Mouse (Mus musculus) MEL (cell line): Measurements from ENCODE around the gene Ubc. TPM values are rescaled to one million over a fixed set of nuclear protein-coding genes. Genes with fewer than 3 reads are reported as not detected.

Experiments
- DNase-seq: peaks from one replicate; pipeline ENCODE4 v3.0.0; 2011; ENCODE audit warnings: low read depth, low spot score
- H3K27ac ChIP-seq: 2 replicates; pipeline ENCODE4 v1.5.1; 2012; ENCODE audit warnings: low read depth, mild to moderate bottlenecking, control low read depth, low read length, moderate library complexity; ENCODE audit not compliant: control insufficient read depth
- H3K27me3 ChIP-seq, 2 experiments: fragments of 150-350 bp in 1 of 2; sonication (generic) in 1 of 2; 2 replicates each; pipeline ENCODE4 v1.6.1; 2012; ENCODE audit warnings: low read length in 2 of 2, mild to moderate bottlenecking in 2 of 2, improper control_type of control experiment in 1 of 2, moderate library complexity in 1 of 2; ENCODE audit not compliant: insufficient read depth in 2 of 2, control insufficient read depth in 1 of 2
- H3K36me3 ChIP-seq, 2 experiments: 2 replicates each; pipeline ENCODE4 v1.6.1; 2012 to 2014; ENCODE audit warnings: low read length in 2 of 2, improper control_type of control experiment in 1 of 2, inconsistent platforms in 1 of 2, mild to moderate bottlenecking in 1 of 2; ENCODE audit not compliant: insufficient read depth in 2 of 2, control insufficient read depth in 1 of 2
- H3K4me1 ChIP-seq, 2 experiments: fragments of 150-350 bp in 1 of 2; sonication (generic) in 1 of 2; 2 replicates each; pipeline ENCODE4 v1.6.1; 2012; ENCODE audit warnings: low read length in 2 of 2, improper control_type of control experiment in 1 of 2, mild to moderate bottlenecking in 1 of 2; ENCODE audit not compliant: insufficient read depth in 2 of 2, control insufficient read depth in 1 of 2
- H3K4me3 ChIP-seq, 2 experiments: fragments of 150-350 bp in 1 of 2; sonication (generic) in 1 of 2; 2 replicates each; pipeline ENCODE4 v1.5.1; 2012; ENCODE audit warnings: low read depth in 2 of 2, low read length in 2 of 2, mild to moderate bottlenecking in 2 of 2, moderate library complexity in 2 of 2, control low read depth in 1 of 2, improper control_type of control experiment in 1 of 2; ENCODE audit not compliant: control insufficient read depth in 1 of 2, insufficient read depth in 1 of 2
- H3K79me2 ChIP-seq: 2 replicates; pipeline ENCODE4 v1.6.1; 2012; ENCODE audit warnings: mild to moderate bottlenecking, low read length, moderate library complexity; ENCODE audit not compliant: control insufficient read depth, poor library complexity, insufficient read depth
- H3K9ac ChIP-seq: 2 replicates; pipeline ENCODE4 v1.6.1; 2012; ENCODE audit warnings: low read depth, mild to moderate bottlenecking, control low read depth, low read length, moderate library complexity; ENCODE audit not compliant: control insufficient read depth, poor library complexity, severe bottlenecking
- H3K9me3 ChIP-seq: fragments of 150-350 bp; sonication (generic); replicated peaks from 2 replicates; pipeline ENCODE4 v1.6.1; 2012; ENCODE audit warnings: mild to moderate bottlenecking, low read length, improper control_type of control experiment, moderate library complexity; ENCODE audit not compliant: insufficient read depth
- BHLHE40 ChIP-seq: IDR thresholded peaks from 2 replicates; pipeline ENCODE4 v1.6.1; 2012; ENCODE audit warnings: low read depth, mild to moderate bottlenecking, inconsistent platforms, low read length, improper control_type of control experiment, borderline replicate concordance
- CTCF ChIP-seq, 3 experiments: IDR thresholded peaks in 2 of 3; conservative IDR thresholded peaks in 1 of 3; 2 replicates each; pipeline ENCODE4 v1.5.1; 2011 to 2012; ENCODE audit warnings: low read length in 3 of 3, low read depth in 2 of 3, mild to moderate bottlenecking in 2 of 3, improper control_type of control experiment in 1 of 3, inconsistent platforms in 1 of 3, mixed read lengths in 1 of 3, moderate library complexity in 1 of 3; ENCODE audit not compliant: control insufficient read depth in 1 of 3, insufficient read depth in 1 of 3, poor library complexity in 1 of 3, severe bottlenecking in 1 of 3
- E2F4 ChIP-seq: IDR thresholded peaks from 2 replicates; pipeline ENCODE4 v1.6.1; 2011; ENCODE audit warnings: low read depth, low read length, improper control_type of control experiment, borderline replicate concordance
- ELF1 ChIP-seq: IDR thresholded peaks from 2 replicates; pipeline ENCODE4 v1.6.1; 2014; ENCODE audit warnings: low read depth, mild to moderate bottlenecking, inconsistent platforms, low read length, improper control_type of control experiment, moderate library complexity
- EP300 ChIP-seq, 2 experiments: IDR thresholded peaks; 2 replicates each; pipeline ENCODE4 v1.6.1; 2011; ENCODE audit warnings: improper control_type of control experiment in 2 of 2, low read length in 2 of 2, low read depth in 1 of 2, mild to moderate bottlenecking in 1 of 2
- MAFK ChIP-seq: IDR thresholded peaks from 2 replicates; pipeline ENCODE4 v1.6.1; 2011; ENCODE audit warnings: low read depth, mild to moderate bottlenecking, low read length, improper control_type of control experiment, borderline replicate concordance
- MEF2A ChIP-seq: IDR thresholded peaks from 2 replicates; pipeline ENCODE4 v1.6.1; 2014; ENCODE audit warnings: low read depth, mild to moderate bottlenecking, inconsistent platforms, low read length, improper control_type of control experiment; ENCODE audit not compliant: poor library complexity, insufficient replicate concordance, severe bottlenecking; ENCODE audit errors: extremely low read depth
- MYC ChIP-seq: IDR thresholded peaks from 2 replicates; pipeline ENCODE4 v1.6.1; 2011; ENCODE audit warnings: low read depth, mild to moderate bottlenecking, low read length, improper control_type of control experiment, moderate library complexity
- NRF1 ChIP-seq: IDR thresholded peaks from 2 replicates; pipeline ENCODE4 v1.6.1; 2014; ENCODE audit warnings: low read depth, mild to moderate bottlenecking, inconsistent platforms, low read length, improper control_type of control experiment, moderate library complexity; ENCODE audit not compliant: poor library complexity, insufficient read depth, severe bottlenecking
- POLR2AphosphoS2 ChIP-seq: IDR thresholded peaks from 2 replicates; pipeline ENCODE4 v1.6.1; 2011; ENCODE audit warnings: low read length, improper control_type of control experiment
- RAD21 ChIP-seq: IDR thresholded peaks from 2 replicates; pipeline ENCODE4 v1.6.1; 2011; ENCODE audit warnings: mild to moderate bottlenecking, low read depth, low read length, improper control_type of control experiment
- SIN3A ChIP-seq: IDR thresholded peaks from 2 replicates; pipeline ENCODE4 v1.6.1; 2012; ENCODE audit warnings: low read length, improper control_type of control experiment, inconsistent platforms
- SMC3 ChIP-seq: IDR thresholded peaks from 2 replicates; pipeline ENCODE4 v1.6.1; 2011; ENCODE audit warnings: low read depth, low read length, improper control_type of control experiment
- TAL1 ChIP-seq: IDR thresholded peaks from 2 replicates; pipeline ENCODE4 v1.6.1; 2012; ENCODE audit warnings: mild to moderate bottlenecking, inconsistent platforms, low read length, moderate library complexity, mixed read lengths
- TBP ChIP-seq: IDR thresholded peaks from 2 replicates; pipeline ENCODE4 v1.8.0; 2011; ENCODE audit warnings: low read depth, low read length, improper control_type of control experiment
- UBTF ChIP-seq: IDR thresholded peaks from 2 replicates; pipeline ENCODE4 v1.6.1; 2012; ENCODE audit warnings: low read depth, mild to moderate bottlenecking, inconsistent platforms, low read length, improper control_type of control experiment, moderate library complexity, borderline replicate concordance; ENCODE audit not compliant: insufficient read depth
- ZC3H11A ChIP-seq: IDR thresholded peaks from 2 replicates; pipeline ENCODE4 v1.6.1; 2012; ENCODE audit warnings: low read depth, mild to moderate bottlenecking, inconsistent platforms, low read length, improper control_type of control experiment
- ZKSCAN1 ChIP-seq: IDR thresholded peaks from 2 replicates; pipeline ENCODE4 v1.6.1; 2012; ENCODE audit warnings: low read depth, mild to moderate bottlenecking, inconsistent platforms, low read length, improper control_type of control experiment, moderate library complexity
- ZNF384 ChIP-seq: IDR thresholded peaks from 2 replicates; pipeline ENCODE4 v1.6.1; 2012; ENCODE audit warnings: low read depth, mild to moderate bottlenecking, inconsistent platforms, low read length, improper control_type of control experiment
- polyA plus RNA-seq, 2 experiments: library from polyadenylated mRNA; stranded (reverse) in 1 of 2; unstranded in 1 of 2; fragments of >175 nt in 1 of 2; fragments of >200 nt in 1 of 2; gene quantifications; 2 replicates each; pipeline versions ENCODE4 v1.2.1 to v1.2.4; 2012; ENCODE audit warnings: low replicate concordance in 2 of 2, low read depth in 1 of 2; ENCODE audit not compliant: insufficient read length in 2 of 2, insufficient read depth in 1 of 2, missing spikeins in 1 of 2
- total RNA-seq: library from RNA; depleted of rRNA; stranded (reverse); fragments of 300-350 nt; gene quantifications from 2 replicates; pipeline ENCODE4 v1.2.3, GENCODE M21; 2012

Gene Ubc
- total and polyA plus RNA-seq, 3 experiments = 113 to 1,075 (median 511) TPM

- H3K79me2 ChIP-seq = no peaks in the 10 kb centered on the region; the same call in 1 of the 2 replicates
Measured at GRCm38 (mm10) chr5:125411972-125412530, 22.0 kb upstream of the Ubc start.

GRCm38 (mm10) chr5:125409348-125410090 lies 19.5 kb upstream of the Ubc start:
- peak; percentile 68 for DNase-seq

More at GRCm38 (mm10) chr5:125411972-125412530, 22.0 kb upstream of the Ubc start:
- no peak for TF ChIP-seq MAFK
- no peak for TF ChIP-seq MEF2A
- TF ChIP-seq BHLHE40 = 0 out of 2 replicates have a peak, but pooled peaks have one; percentile 29
- TF ChIP-seq EP300 (IDR thresholded peaks at IDR 0.05; ENCODE audit: low read depth in 1 of 2, low read length in 2 of 2) = 0 out of 4 replicates have a peak, but pooled peaks of 1 of the 2 experiments have one; percentile 9
- peak; percentile 47; the same call in 1 of the 2 replicates for TF ChIP-seq SIN3A
- TF ChIP-seq TBP = peak; percentile 37; the same call in 1 of the 2 replicates
- TF ChIP-seq ELF1 = no peak
- peak; percentile 40; the same call in 1 of the 2 replicates for TF ChIP-seq ZNF384
- peak; percentile 48; the same call in 1 of the 2 replicates for TF ChIP-seq POLR2AphosphoS2
- TF ChIP-seq CTCF (IDR thresholded peaks at IDR 0.05 in 2 of 3, conservative IDR thresholded peaks at IDR 0.05 in 1 of 3; ENCODE audit: control insufficient read depth in 1 of 3, insufficient read depth in 1 of 3, low read depth in 2 of 3, low read length in 3 of 3, poor library complexity in 1 of 3, severe bottlenecking in 1 of 3) = peak; percentile 73 to 88 (median 73)
- TF ChIP-seq SMC3 = peak; percentile 61
- peak; percentile 62 for TF ChIP-seq RAD21
- no peak for TF ChIP-seq ZKSCAN1
- TF ChIP-seq UBTF = no peak
- peak; percentile 61 for TF ChIP-seq ZC3H11A
- H3K9ac ChIP-seq = no peak overlapping the region
- peaks cover 0 to 4% of the 10 kb centered on the region in 2 experiments; a peak in 1 of 4 replicates for H3K4me1 ChIP-seq
- DNase-seq = peak; percentile 89
- H3K36me3 ChIP-seq = peaks cover 0 to 5% of the 10 kb centered on the region in 2 experiments; a peak in 1 of 4 replicates
- no peak overlapping the region for H3K27ac ChIP-seq
- H3K4me3 ChIP-seq = no peak overlapping the region
- no peaks in the 10 kb centered on the region for H3K27me3 ChIP-seq
- no peaks in the 10 kb centered on the region for H3K9me3 ChIP-seq

More at GRCm38 (mm10) chr5:125409348-125410090, 19.5 kb upstream of the Ubc start:
- H3K27ac ChIP-seq = peak overlapping the region; percentile 84
- no peaks in the 10 kb centered on the region for H3K9me3 ChIP-seq
- peaks cover 0 to 4% of the 10 kb centered on the region in 2 experiments; a peak in 1 of 4 replicates for H3K4me1 ChIP-seq
- no peaks in the 10 kb centered on the region for H3K27me3 ChIP-seq
- H3K79me2 ChIP-seq = no peaks in the 10 kb centered on the region; the same call in 1 of the 2 replicates
- H3K9ac ChIP-seq = peak overlapping the region; percentile 80
- TF ChIP-seq TAL1 = no peak
- TF ChIP-seq MAFK = peak; percentile 98
- TF ChIP-seq NRF1 = 0 out of 2 replicates have a peak, but pooled peaks have one; percentile 30
- peak; percentile 98 for TF ChIP-seq TBP
- TF ChIP-seq ZNF384 = peak; percentile 93
- peak; percentile 64; the same call in 1 of the 2 replicates for TF ChIP-seq SIN3A
- TF ChIP-seq E2F4 = peak; percentile 44; the same call in 1 of the 2 replicates
- no peak for TF ChIP-seq UBTF
- TF ChIP-seq ELF1 = peak; percentile 68; the same call in 1 of the 2 replicates
- TF ChIP-seq MYC = no peak
- peak overlapping the region; percentile 48 to 87 for H3K4me3 ChIP-seq
- peaks cover 0 to 5% of the 10 kb centered on the region in 2 experiments; a peak in 1 of 4 replicates for H3K36me3 ChIP-seq
